Mouse (Mus musculus) ES-E14 (cell line): ENCODE measurements around the gene Tyw1.

Source experiments
- CHD2 ChIP-seq: IDR thresholded peaks from 2 replicates; pipeline ENCODE4 v1.6.1; 2014; ENCODE audit warnings: mild to moderate bottlenecking, low read depth, low read length, inconsistent platforms
- HCFC1 ChIP-seq: IDR thresholded peaks from 2 replicates; pipeline ENCODE4 v1.6.1; 2012; ENCODE audit warnings: low read length, inconsistent platforms, borderline replicate concordance; ENCODE audit not compliant: insufficient read depth
- MAFK ChIP-seq: IDR thresholded peaks from 2 replicates; pipeline ENCODE4 v1.6.1; 2014; ENCODE audit warnings: mild to moderate bottlenecking, low read depth, low read length, inconsistent platforms; ENCODE audit not compliant: insufficient read depth
- ZC3H11A ChIP-seq: IDR thresholded peaks from 2 replicates; pipeline ENCODE4 v1.6.1; 2012; ENCODE audit warnings: low read depth, mild to moderate bottlenecking, inconsistent platforms, low read length, borderline replicate concordance
- ZNF384 ChIP-seq: IDR thresholded peaks from 2 replicates; pipeline ENCODE4 v1.6.1; 2012; ENCODE audit warnings: low read depth, low read length, inconsistent platforms

GRCm38 (mm10) chr5:130375411-130375810 is 120.0 kb downstream of the Tyw1 start:
- TF ChIP-seq ZNF384: no peak
- no peak for TF ChIP-seq CHD2
- TF ChIP-seq HCFC1: no peak
- no peak for TF ChIP-seq MAFK
- TF ChIP-seq ZC3H11A: no peak
